Mouse (Mus musculus): ENCODE measurements around the gene Pde6b. TPM values are rescaled to one million over a fixed set of nuclear protein-coding genes. Genes with fewer than 3 reads are reported as not detected.
A peak's percentile ranks its signal among the peaks of the same experiment; 100 is the strongest.

The Pde6b gene
- polyA plus RNA-seq, 1 experiment from 2014 or later = 0.35 TPM

GRCm38 (mm10) chr5:108366984-108367841 lies 21.0 kb upstream of the Pde6b start:
- no peaks in the 10 kb centered on the region for H3K36me3 ChIP-seq
- WGBS = under 1% methylated on average over 65 of the region's 100 CpGs
- peak overlapping the region; percentile 62 for H3K4me3 ChIP-seq
- no peak overlapping the region for H3K27ac ChIP-seq
- peak overlapping the region; percentile 97 for H3K4me2 ChIP-seq (replicated peaks)
- peaks cover 92% of the 10 kb centered on the region for H3K27me3 ChIP-seq
- peak overlapping the region; percentile 67 for H3K9ac ChIP-seq
- no peaks in the 10 kb centered on the region for H3K9me3 ChIP-seq (replicated peaks)
- ATAC-seq (ENCODE audit: low FRiP score) = peak; percentile 62
- peaks cover 29% of the 10 kb centered on the region for H3K4me1 ChIP-seq

GRCm38 (mm10) chr5:108367871-108368332 lies 20.3 kb upstream of the Pde6b start, which contains the start of gene Gm42517:
Gene Gm42517, minus strand, starts transcription at chr5:108367922.
- Histone ChIP-seq H3K4me1 (peaks cover 29% of the 10 kb centered on the region), H3K27ac (no peak within 1 kb of the TSS), H3K4me3 (peak within 1 kb of the TSS; percentile 62), H3K4me2 (replicated peaks) (peak within 1 kb of the TSS; percentile 97), H3K9me3 (replicated peaks) (no peaks in the 10 kb centered on the region), H3K27me3 (peaks cover 95% of the 10 kb centered on the region), H3K9ac (peak within 1 kb of the TSS; percentile 67), H3K36me3 (no peaks in the 10 kb centered on the region)
- WGBS = under 1% methylated on average over 19 of the region's 36 CpGs
- ATAC-seq (ENCODE audit: low FRiP score) = peak; percentile 32

GRCm38 (mm10) chr5:108368446-108368845 lies 19.7 kb upstream of the Pde6b start:
- Histone ChIP-seq H3K27ac (no peak overlapping the region), H3K36me3 (no peaks in the 10 kb centered on the region), H3K4me2 (replicated peaks) (peak overlapping the region; percentile 97), H3K4me1 (peaks cover 29% of the 10 kb centered on the region), H3K4me3 (peak overlapping the region; percentile 62), H3K27me3 (peaks cover 91% of the 10 kb centered on the region), H3K9me3 (replicated peaks) (no peaks in the 10 kb centered on the region), H3K9ac (no peak overlapping the region)
- no peak for ATAC-seq (ENCODE audit: low FRiP score)
- WGBS = 7% methylated on average over 6 of the region's 6 CpGs

DNA sequence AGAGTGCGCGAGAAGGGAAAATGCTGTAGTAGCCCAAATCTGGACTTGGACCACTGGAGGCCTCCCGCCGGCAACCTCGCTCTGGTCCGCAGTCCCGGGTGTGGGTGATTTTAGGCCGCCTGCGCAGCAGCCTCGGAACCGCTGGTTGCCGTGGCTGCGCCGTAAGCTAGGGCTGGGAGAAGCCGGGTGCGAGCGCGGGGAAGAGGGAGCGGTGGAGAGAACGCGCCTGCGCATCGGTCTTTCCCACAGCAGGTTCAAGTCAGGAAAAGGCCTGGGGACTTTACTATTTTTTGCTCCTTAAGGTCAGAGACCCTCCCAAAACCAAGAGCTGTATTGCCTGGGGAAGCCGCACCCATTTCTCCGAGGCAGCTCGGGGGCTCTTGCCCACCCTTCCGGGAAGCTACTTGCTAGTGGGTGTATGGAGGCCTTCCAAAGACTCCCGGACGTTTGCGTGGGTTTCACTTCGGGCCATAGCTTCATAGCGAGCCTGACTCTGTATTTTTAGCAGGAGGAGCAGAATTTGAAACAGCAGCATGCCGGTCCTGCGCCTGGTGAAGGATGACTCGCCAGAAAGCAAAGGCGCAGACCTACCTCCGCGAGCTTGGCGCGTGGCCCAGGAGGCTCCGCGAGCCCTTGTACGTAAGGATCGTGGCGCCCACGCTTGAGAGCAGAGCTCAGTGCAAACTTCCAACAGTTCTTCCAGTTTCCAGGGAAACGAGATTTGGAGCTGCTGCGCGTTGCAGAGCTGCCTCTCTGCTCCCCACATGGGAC lies 19.2 kb upstream of the Pde6b start:
- Histone ChIP-seq H3K4me3 (peak overlapping the region; percentile 62), H3K36me3 (no peaks in the 10 kb centered on the region), H3K4me1 (peaks cover 29% of the 10 kb centered on the region), H3K4me2 (replicated peaks) (peak overlapping the region; percentile 97), H3K9ac (no peak overlapping the region), H3K27me3 (peaks cover 89% of the 10 kb centered on the region), H3K9me3 (replicated peaks) (no peaks in the 10 kb centered on the region), H3K27ac (no peak overlapping the region)
- no peak for ATAC-seq (ENCODE audit: low FRiP score)
- 1% methylated on average over 49 of the region's 49 CpGs for WGBS

GRCm38 (mm10) chr5:108369964-108370363 lies 18.2 kb upstream of the Pde6b start:
- H3K27me3 ChIP-seq = peaks cover 80% of the 10 kb centered on the region
- no peak overlapping the region for H3K27ac ChIP-seq
- no peaks in the 10 kb centered on the region for H3K9me3 ChIP-seq (replicated peaks)
- ATAC-seq (ENCODE audit: low FRiP score) = no peak
- H3K9ac ChIP-seq = no peak overlapping the region
- H3K4me3 ChIP-seq = no peak overlapping the region
- H3K36me3 ChIP-seq = no peaks in the 10 kb centered on the region
- WGBS = 2% methylated on average over 6 of the region's 6 CpGs
- H3K4me2 ChIP-seq (replicated peaks) = no peak overlapping the region
- H3K4me1 ChIP-seq = peaks cover 29% of the 10 kb centered on the region

DNA sequence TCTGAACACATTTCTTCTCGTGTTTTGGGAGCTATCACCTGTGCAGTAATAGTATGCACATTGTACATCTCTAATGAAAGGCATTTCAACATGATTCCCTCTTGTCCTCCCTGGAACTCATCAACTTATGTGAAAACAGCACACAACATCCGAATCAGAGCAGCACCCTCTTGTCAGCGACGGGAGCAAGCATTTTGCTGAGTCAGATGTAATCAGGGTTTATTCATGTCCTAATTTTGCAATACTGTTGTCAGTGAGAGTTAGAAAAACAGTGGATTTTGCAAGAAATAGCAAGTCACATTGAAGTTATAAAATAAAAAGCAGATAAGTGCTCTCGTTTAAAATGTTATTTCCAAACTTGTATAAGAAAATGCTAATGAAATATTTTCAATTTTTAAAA lies 14.1 kb upstream of the Pde6b start:
- H3K4me2 ChIP-seq (replicated peaks) = no peak overlapping the region
- H3K27ac ChIP-seq = no peak overlapping the region
- ATAC-seq (ENCODE audit: low FRiP score) = no peak
- H3K4me1 ChIP-seq = peaks cover 5% of the 10 kb centered on the region
- peaks cover 47% of the 10 kb centered on the region for H3K27me3 ChIP-seq
- WGBS = 75% methylated on average over 5 of the region's 5 CpGs
- H3K4me3 ChIP-seq = no peak overlapping the region
- H3K9ac ChIP-seq = no peak overlapping the region
- H3K36me3 ChIP-seq = no peaks in the 10 kb centered on the region
- no peaks in the 10 kb centered on the region for H3K9me3 ChIP-seq (replicated peaks)

DNA sequence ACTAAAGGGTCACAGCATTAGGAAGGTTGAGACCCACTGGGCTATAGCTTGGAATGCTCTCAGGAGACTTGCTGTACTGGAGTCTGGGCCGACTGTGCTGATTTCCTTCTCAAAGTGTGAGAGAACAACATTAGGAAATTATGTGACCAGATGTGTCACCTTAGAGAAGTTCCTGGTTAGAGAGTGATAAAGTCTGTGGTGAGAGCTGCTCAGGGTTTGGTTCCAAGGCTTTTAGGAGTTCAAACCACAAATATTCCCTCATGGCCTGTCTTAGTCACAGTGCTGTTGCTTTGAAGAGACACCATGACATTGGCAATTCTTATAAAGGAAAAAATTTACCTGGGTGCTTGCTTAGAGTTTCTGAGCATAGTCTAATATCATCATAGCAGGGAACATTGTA lies 12.1 kb upstream of the Pde6b start:
- Histone ChIP-seq H3K9ac (no peak overlapping the region), H3K9me3 (replicated peaks) (no peaks in the 10 kb centered on the region), H3K4me1 (no peaks in the 10 kb centered on the region), H3K36me3 (no peaks in the 10 kb centered on the region), H3K4me3 (no peak overlapping the region), H3K27ac (no peak overlapping the region), H3K27me3 (peaks cover 27% of the 10 kb centered on the region), H3K4me2 (replicated peaks) (no peak overlapping the region)
- no peak for ATAC-seq (ENCODE audit: low FRiP score)
- WGBS = 69% methylated on average over 1 of the region's 1 CpGs

DNA sequence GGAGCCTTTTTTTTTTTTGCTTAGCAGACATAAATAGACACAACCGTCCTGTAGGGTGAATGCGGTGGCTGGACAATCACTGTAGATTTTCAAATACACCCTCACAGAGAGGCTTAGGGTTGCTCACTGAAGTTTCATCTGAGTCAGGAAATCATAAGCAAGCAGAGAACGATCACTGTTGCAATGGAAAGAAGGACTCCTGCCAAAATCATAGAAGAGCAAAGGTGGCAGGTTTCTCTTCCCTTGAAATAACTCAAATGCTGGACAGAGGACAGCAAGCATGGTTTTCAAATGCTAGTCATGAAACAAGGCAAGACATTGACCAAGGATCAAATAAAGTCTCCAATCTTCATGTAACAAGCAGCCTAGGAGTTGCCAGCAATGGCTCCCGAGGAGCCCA lies 9.8 kb upstream of the Pde6b start:
- Histone ChIP-seq H3K4me2 (replicated peaks) (no peak overlapping the region), H3K27me3 (peaks cover 9% of the 10 kb centered on the region; the same call in 1 of the 2 replicates), H3K9ac (no peak overlapping the region), H3K27ac (no peak overlapping the region), H3K9me3 (replicated peaks) (no peaks in the 10 kb centered on the region), H3K4me3 (no peak overlapping the region), H3K4me1 (no peaks in the 10 kb centered on the region), H3K36me3 (no peaks in the 10 kb centered on the region)
- ATAC-seq (ENCODE audit: low FRiP score) = no peak
- 86% methylated on average over 4 of the region's 4 CpGs for WGBS

DNA sequence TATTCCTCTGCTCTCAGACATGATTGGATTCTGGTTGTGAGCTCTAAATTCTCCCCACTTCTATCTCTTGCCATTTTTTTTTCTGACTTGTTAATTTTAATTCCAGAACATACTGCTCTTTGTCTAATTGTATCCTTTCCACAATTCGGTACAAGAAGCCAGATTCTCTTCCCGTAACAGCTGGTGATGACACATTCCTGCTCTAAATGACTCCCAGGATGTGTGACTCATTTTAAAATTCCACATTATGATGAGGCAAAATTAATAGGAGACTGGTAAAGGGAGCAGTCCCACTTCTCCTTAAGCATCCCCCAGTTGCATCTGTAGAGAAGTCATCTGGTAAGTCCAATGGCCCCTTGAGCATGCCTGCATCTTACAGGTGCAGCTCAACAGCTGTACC lies 2.6 kb upstream of the Pde6b start:
- no peaks in the 10 kb centered on the region for H3K4me1 ChIP-seq

DNA sequence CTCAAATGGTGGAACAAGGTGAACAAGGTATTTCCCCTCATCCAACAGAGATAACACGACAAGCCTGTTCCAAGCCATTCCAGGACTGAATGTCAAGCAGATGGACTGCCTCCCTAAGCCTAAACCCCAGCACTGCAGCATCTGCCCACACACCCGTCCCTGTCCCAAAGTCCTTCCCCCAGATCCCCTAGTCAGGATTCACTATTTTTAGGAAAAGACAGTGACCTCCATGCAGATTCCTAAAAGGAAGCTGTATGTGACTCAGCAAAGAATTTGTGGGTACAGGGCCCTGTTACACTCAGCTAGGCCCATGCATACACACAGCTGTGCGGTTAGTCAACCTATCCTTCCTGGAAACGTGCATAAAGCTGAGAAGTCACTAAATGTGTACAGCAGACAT lies 1.7 kb upstream of the Pde6b start:
- 72% methylated on average over 4 of the region's 4 CpGs for WGBS
- Histone ChIP-seq H3K27ac (no peak overlapping the region), H3K4me3 (no peak overlapping the region), H3K4me1 (no peaks in the 10 kb centered on the region), H3K9ac (no peak overlapping the region), H3K9me3 (replicated peaks) (no peaks in the 10 kb centered on the region), H3K4me2 (replicated peaks) (no peak overlapping the region), H3K27me3 (no peaks in the 10 kb centered on the region), H3K36me3 (no peaks in the 10 kb centered on the region)
- no peak for ATAC-seq (ENCODE audit: low FRiP score)

More for the DNA sequence above, 2.6 kb upstream of the Pde6b start:
- no peak for ATAC-seq (ENCODE audit: low FRiP score)
- Histone ChIP-seq H3K36me3 (no peaks in the 10 kb centered on the region), H3K9ac (no peak overlapping the region), H3K4me2 (replicated peaks) (no peak overlapping the region), H3K27ac (no peak overlapping the region), H3K4me3 (no peak overlapping the region), H3K9me3 (replicated peaks) (no peaks in the 10 kb centered on the region), H3K27me3 (no peaks in the 10 kb centered on the region)
- 94% methylated on average over 2 of the region's 2 CpGs for WGBS

DNA sequence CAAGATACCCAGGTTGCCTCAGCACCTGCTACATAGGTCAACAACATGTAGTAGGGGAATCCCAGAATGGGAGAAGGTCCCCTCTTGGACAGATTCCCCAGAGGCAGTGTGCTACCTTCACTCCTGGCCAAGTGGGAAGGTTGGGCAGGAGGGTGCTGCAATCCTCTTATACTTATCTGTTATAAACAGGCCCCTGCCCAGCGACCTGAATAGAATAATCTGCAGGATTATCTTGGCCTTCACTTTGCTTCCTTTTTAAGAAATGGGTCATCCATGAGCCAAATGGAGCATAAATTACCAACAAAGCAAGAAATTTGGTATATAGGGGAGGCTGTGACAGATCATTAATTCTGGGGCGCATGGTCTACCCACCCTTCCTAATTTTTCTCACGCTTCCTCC lies 1.6 kb downstream of the Pde6b start:
- H3K4me2 ChIP-seq (replicated peaks) = no peak overlapping the region
- no peaks in the 10 kb centered on the region for H3K36me3 ChIP-seq
- H3K4me1 ChIP-seq = no peaks in the 10 kb centered on the region
- no peak overlapping the region for H3K9ac ChIP-seq
- H3K27me3 ChIP-seq = no peaks in the 10 kb centered on the region
- no peaks in the 10 kb centered on the region for H3K9me3 ChIP-seq (replicated peaks)
- no peak overlapping the region for H3K4me3 ChIP-seq
- ATAC-seq (ENCODE audit: low FRiP score) = no peak
- no peak overlapping the region for H3K27ac ChIP-seq
- 82% methylated on average over 3 of the region's 3 CpGs for WGBS

DNA sequence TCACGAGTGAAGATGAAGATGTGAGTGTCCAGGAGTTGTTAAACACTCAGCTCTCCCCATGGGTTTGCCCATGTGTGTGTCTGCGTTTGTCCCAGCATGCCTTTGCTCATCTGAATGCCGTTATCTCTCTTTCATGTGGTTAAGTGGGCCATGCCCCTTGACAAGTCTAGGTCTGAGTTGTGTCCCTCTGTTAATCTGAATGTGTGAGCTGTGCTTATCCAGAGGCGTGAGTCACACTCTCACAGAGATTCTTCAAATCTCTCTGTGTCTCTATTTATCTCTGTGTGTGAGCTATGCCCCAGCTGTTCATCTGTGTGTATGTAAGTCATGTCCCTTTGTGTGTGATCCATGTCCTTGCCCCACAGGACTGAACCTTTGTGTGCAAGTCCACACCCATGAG lies 15.3 kb downstream of the Pde6b start:
- no peaks in the 10 kb centered on the region for H3K4me1 ChIP-seq
- no peak overlapping the region for H3K27ac ChIP-seq
- H3K4me3 ChIP-seq = no peak overlapping the region
- no peak for ATAC-seq (ENCODE audit: low FRiP score)
- H3K9me3 ChIP-seq (replicated peaks) = no peaks in the 10 kb centered on the region
- H3K36me3 ChIP-seq = no peaks in the 10 kb centered on the region
- H3K4me2 ChIP-seq (replicated peaks) = no peak overlapping the region
- no peak overlapping the region for H3K9ac ChIP-seq
- 83% methylated on average over 4 of the region's 4 CpGs for WGBS
- peaks cover 3% of the 10 kb centered on the region; the same call in 1 of the 2 replicates for H3K27me3 ChIP-seq

Measured in hindbrain, embryonic 12.5 days (tissue).